Mouse (Mus musculus) lung, embryonic 14.5 days (tissue): ENCODE data around the gene Myl12a. TPM values are rescaled to one million over a fixed set of nuclear protein-coding genes. Genes with fewer than 3 reads are reported as not detected.
"Not testable (repeated sequence)": the region's sequence is repeated elsewhere in the genome, so short reads cannot be mapped to it uniquely, and the experiment has no call there.

Experiments used
- ATAC-seq: fragments of 200-750 bp; cut with Nextera tagmentation; 2 replicates; pipeline ENCODE4 v1.8.0; 2017; ENCODE audit warnings: mild to moderate bottlenecking, moderate TSS enrichment, moderate library complexity; ENCODE audit not compliant: insufficient read depth
- DNase-seq: peaks from one replicate; pipeline ENCODE4 v3.0.0-alpha.2; 2015
- H3K27ac ChIP-seq: fragments of 300-500 bp; sonication (generic); 2 replicates; pipeline ENCODE4 v1.5.1; 2014; ENCODE audit warnings: low read depth, mild to moderate bottlenecking, moderate library complexity
- H3K27me3 ChIP-seq: fragments of 300-500 bp; sonication (generic); 2 replicates; pipeline ENCODE4 v1.6.1; 2014; ENCODE audit warnings: low read length, control low read depth; ENCODE audit not compliant: insufficient read depth
- H3K36me3 ChIP-seq: fragments of 300-500 bp; sonication (generic); 2 replicates; pipeline ENCODE4 v1.6.1; 2014; ENCODE audit warnings: control low read depth; ENCODE audit not compliant: insufficient read depth
- H3K4me1 ChIP-seq: fragments of 300-500 bp; sonication (generic); 2 replicates; pipeline ENCODE4 v1.6.1; 2014; ENCODE audit warnings: antibody characterized with exemption, control low read depth; ENCODE audit not compliant: insufficient read depth
- H3K4me2 ChIP-seq: fragments of 300-500 bp; sonication (generic); 2 replicates; pipeline ENCODE4 v1.6.1; 2014; ENCODE audit warnings: mild to moderate bottlenecking
- H3K4me3 ChIP-seq: fragments of 300-500 bp; sonication (generic); 2 replicates; pipeline ENCODE4 v1.5.1; 2014; ENCODE audit warnings: low read depth, low read length
- H3K9ac ChIP-seq: fragments of 300-500 bp; sonication (generic); 2 replicates; pipeline ENCODE4 v1.6.1; 2014
- H3K9me3 ChIP-seq: fragments of 300-500 bp; sonication (generic); 2 replicates; pipeline ENCODE4 v1.6.1; 2016; ENCODE audit warnings: low read depth, low read length, control low read depth
- CTCF ChIP-seq: IDR thresholded peaks from 2 replicates; pipeline ENCODE4 v1.5.1; 2016; ENCODE audit warnings: antibody characterized with exemption, low read depth
- WGBS: fragments of 180-500 bp; shearing (Covaris S2); extraction: QIAGEN DNeasy Blood & Tissue Kit; methylation state at CpG from one replicate; pipeline ENCODE4 v1.1.7; 2014; 5-methylcytosine and 5-hydroxymethylcytosine counted together
- polyA plus RNA-seq: library from polyadenylated mRNA; unstranded; fragments of >200 nt; fragmentation: Nextera tagmentation; extraction: Ambion mirVana; gene quantifications from 2 replicates; pipeline ENCODE4 v1.2.1, GENCODE M21; 2014

Gene Myl12a
- polyA plus RNA-seq, 1 experiment from 2014 or later: 637 TPM

DNA sequence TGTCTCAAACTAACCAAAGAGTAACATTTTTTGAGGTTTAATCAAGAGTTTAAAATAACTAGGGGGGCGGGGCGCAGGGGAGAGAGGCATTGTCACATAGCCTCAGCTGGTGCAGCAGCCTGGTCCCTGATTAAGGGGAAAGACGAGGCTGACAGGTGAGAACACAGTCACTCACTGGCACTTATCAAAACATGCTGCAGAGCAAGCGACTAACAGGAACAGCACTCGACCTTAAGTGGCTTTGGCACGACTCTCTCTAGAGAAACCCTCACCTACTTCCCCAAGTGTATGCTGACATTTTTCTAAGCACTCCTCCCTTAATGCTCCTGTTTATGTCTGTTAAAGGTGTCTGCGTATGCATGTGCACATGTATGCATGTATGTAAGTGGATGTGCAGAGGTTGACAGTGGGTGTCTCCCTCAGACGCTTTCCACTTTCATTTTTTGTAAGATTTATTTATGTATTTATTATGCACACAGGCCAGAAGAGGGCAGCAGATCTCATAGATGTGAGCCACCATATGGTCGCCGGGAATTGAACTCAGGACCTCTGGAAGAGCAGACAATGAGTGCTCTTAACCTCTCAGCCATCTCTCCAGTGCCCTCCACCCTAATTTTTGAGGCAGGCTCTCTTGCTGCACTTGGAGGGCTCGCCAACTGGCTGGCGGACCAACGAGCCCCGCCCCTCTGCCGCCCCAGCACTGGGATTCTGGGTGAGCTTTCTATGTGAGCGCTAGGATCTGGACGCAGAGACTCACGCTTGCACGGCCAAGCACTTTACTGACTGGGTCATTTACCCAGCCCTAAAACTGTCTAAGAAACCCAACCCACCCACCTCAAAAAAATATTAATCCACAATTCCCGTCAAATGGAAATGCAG, 23.1 kb downstream of the Myl12a start:
- 76% methylated on average over 20 of the region's 20 CpGs for WGBS
- peaks cover 52% of the 10 kb centered on the region for H3K36me3 ChIP-seq
- no peak for ATAC-seq

GRCm38 (mm10) chr17:70977799-70978198, 24.9 kb downstream of the Myl12a start:
- Histone ChIP-seq H3K9ac (no peak overlapping the region), H3K27me3 (no peaks in the 10 kb centered on the region), H3K27ac (no peak overlapping the region), H3K4me3 (no peak overlapping the region), H3K4me1 (no peaks in the 10 kb centered on the region), H3K36me3 (peaks cover 61% of the 10 kb centered on the region), H3K4me2 (no peak overlapping the region), H3K9me3 (no peaks in the 10 kb centered on the region)
- no peak for DNase-seq
- 81% methylated on average over 6 of the region's 6 CpGs for WGBS
- TF ChIP-seq CTCF: peak; percentile 19; the same call in 1 of the 2 replicates
- no peak for ATAC-seq

More for the DNA sequence above, 23.1 kb downstream of the Myl12a start:
- no peaks in the 10 kb centered on the region for H3K4me1 ChIP-seq
- DNase-seq: peak; percentile 53
- no peak overlapping the region for H3K4me2 ChIP-seq
- no peaks in the 10 kb centered on the region for H3K9me3 ChIP-seq
- no peaks in the 10 kb centered on the region for H3K27me3 ChIP-seq
- H3K4me3 ChIP-seq: no peak overlapping the region
- no peak overlapping the region for H3K27ac ChIP-seq
- TF ChIP-seq CTCF: peak; percentile 21; the same call in 1 of the 2 replicates
- H3K9ac ChIP-seq: no peak overlapping the region

GRCm38 (mm10) chr17:70974065-70974464, 28.6 kb downstream of the Myl12a start:
- not testable (repeated sequence) for H3K27ac ChIP-seq, H3K27me3 ChIP-seq, H3K4me3 ChIP-seq, H3K9me3 ChIP-seq, H3K9ac ChIP-seq, DNase-seq, ATAC-seq, H3K4me1 ChIP-seq, H3K4me2 ChIP-seq
- 86% methylated on average over 14 of the region's 14 CpGs for WGBS
- peaks cover 38% of the 10 kb centered on the region for H3K36me3 ChIP-seq

DNA sequence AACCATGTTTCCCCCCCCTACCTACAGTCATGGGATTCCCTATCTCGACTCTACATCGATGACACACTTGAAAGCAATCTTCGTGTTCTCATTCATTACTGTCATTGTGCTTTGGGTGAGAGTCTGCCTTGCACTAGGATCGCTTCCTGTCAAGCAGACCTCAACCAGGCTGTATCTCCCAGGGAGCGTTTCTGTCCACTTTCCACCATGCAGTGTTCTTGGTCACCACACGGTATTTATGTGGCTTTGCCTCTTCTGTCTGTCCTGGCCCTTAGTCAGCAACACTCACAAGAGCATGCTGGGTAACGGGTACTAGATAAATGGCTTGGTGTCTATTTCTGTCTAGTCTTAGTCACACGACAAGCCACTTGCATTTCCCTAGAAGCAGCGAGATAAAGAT, 29.3 kb downstream of the Myl12a start:
- 67% methylated on average over 9 of the region's 9 CpGs for WGBS
- no peak for TF ChIP-seq CTCF

GRCm38 (mm10) chr17:70971206-70971605, 31.5 kb downstream of the Myl12a start:
- no peak for TF ChIP-seq CTCF
- no peaks in the 10 kb centered on the region for H3K27me3 ChIP-seq
- no peak for ATAC-seq
- no peak overlapping the region for H3K4me2 ChIP-seq
- H3K4me3 ChIP-seq: no peak overlapping the region
- H3K27ac ChIP-seq: no peak overlapping the region
- H3K36me3 ChIP-seq: peaks cover 29% of the 10 kb centered on the region
- 63% methylated on average over 11 of the region's 11 CpGs for WGBS
- peak; percentile 44 for DNase-seq
- no peaks in the 10 kb centered on the region for H3K9me3 ChIP-seq
- H3K9ac ChIP-seq: no peak overlapping the region
- H3K4me1 ChIP-seq: no peaks in the 10 kb centered on the region; the same call in 1 of the 2 replicates

More for the DNA sequence above, 29.3 kb downstream of the Myl12a start:
- Histone ChIP-seq H3K9ac (no peak overlapping the region), H3K36me3 (peaks cover 38% of the 10 kb centered on the region), H3K9me3 (no peaks in the 10 kb centered on the region), H3K4me1 (no peaks in the 10 kb centered on the region; the same call in 1 of the 2 replicates), H3K4me2 (no peak overlapping the region), H3K27ac (no peak overlapping the region), H3K4me3 (no peak overlapping the region), H3K27me3 (no peaks in the 10 kb centered on the region)
- DNase-seq (no peak), ATAC-seq (no peak)

GRCm38 (mm10) chr17:70968606-70969191, 34.0 kb downstream of the Myl12a start:
- ATAC-seq: peak; percentile 68
- Histone ChIP-seq H3K36me3 (peaks cover 6% of the 10 kb centered on the region; the same call in 1 of the 2 replicates), H3K9ac (no peak overlapping the region), H3K4me1 (no peaks in the 10 kb centered on the region; the same call in 1 of the 2 replicates), H3K4me2 (no peak overlapping the region), H3K27me3 (no peaks in the 10 kb centered on the region), H3K4me3 (no peak overlapping the region), H3K27ac (no peak overlapping the region), H3K9me3 (no peaks in the 10 kb centered on the region)
- DNase-seq: peak; percentile 91
- peak; percentile 72 for TF ChIP-seq CTCF
- 20% methylated on average over 8 of the region's 8 CpGs for WGBS

DNA sequence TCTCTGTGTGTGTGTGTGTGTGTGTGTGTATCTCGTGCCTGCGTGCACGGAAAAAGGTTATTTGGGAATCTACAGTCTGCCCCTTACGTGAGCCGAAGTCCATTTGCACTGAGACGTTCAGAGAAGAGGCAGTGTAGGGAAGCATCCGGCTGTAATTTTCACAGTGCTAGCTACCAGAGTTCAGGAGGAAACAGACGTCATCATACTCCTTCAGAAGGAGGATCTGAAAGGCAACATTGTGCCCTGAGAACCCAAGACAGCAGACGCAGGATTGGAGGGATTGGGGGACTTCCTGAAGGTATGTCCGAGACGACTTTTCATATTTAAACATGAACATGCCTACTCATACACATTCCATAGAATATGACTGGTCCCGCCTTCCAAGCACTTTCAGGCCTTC, 35.0 kb downstream of the Myl12a start:
- Histone ChIP-seq H3K27ac (no peak overlapping the region), H3K9ac (no peak overlapping the region), H3K27me3 (no peaks in the 10 kb centered on the region), H3K9me3 (no peaks in the 10 kb centered on the region), H3K36me3 (no peaks in the 10 kb centered on the region), H3K4me3 (no peak overlapping the region), H3K4me1 (no peaks in the 10 kb centered on the region; the same call in 1 of the 2 replicates), H3K4me2 (no peak overlapping the region)
- 46% methylated on average over 12 of the region's 12 CpGs for WGBS
- TF ChIP-seq CTCF: no peak
- no peak for ATAC-seq
- no peak for DNase-seq
